Mouse (Mus musculus): ENCODE data around the gene Sptb.

- TF ChIP-seq GATA1 (IDR thresholded peaks at IDR 0.05; ENCODE audit: borderline replicate concordance, low read length): no peak
- no peak for TF ChIP-seq FLI1 (IDR thresholded peaks at IDR 0.05; ENCODE audit: low read length)
Measured at GRCm38 (mm10) chr12:76687498-76688200, 22.7 kb downstream of the Sptb start.
